Mouse (Mus musculus): ENCODE data around the gene Zfp661. TPM values are rescaled to one million over a fixed set of nuclear protein-coding genes. Genes with fewer than 3 reads are reported as not detected.

The Zfp661 gene
- polyA plus RNA-seq, 1 experiment from 2014 or later = 2.7 TPM

DNA sequence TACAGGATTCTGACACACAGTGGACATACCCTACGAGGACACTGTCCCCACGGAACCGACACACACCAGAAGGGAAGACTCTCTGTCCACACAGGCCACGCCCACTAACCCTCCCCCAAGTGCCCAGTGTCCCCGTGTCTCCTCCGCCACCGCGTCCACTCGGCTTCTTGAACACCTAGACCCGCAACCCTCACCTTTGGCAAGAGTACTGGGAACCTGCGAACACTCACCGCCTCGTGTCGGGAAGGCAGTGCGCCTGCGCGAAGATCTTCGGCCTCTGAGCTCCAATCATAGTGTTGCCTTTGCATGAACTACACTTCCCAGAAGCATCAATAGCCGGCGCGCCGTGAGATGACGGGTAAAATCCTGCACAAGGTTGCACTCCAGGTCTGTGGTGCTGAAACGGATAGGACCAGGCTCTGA, 2.4 kb downstream of the Zfp661 start:
- peak; percentile 89 for ATAC-seq
- Histone ChIP-seq H3K4me2 (ENCODE audit: low read depth, low read length) (peak overlapping the region; percentile 73), H3K36me3 (ENCODE audit: control insufficient read depth, insufficient read depth, low read length) (no peaks in the 10 kb centered on the region), H3K9me3 (ENCODE audit: control insufficient read depth, low read length) (no peaks in the 10 kb centered on the region), H3K27ac (ENCODE audit: low read length) (no peak overlapping the region), H3K4me1 (ENCODE audit: control insufficient read depth, insufficient read depth, low read length) (peaks cover 16% of the 10 kb centered on the region), H3K9ac (ENCODE audit: low read depth, low read length) (peak overlapping the region; percentile 78), H3K4me3 (ENCODE audit: low read length) (peak overlapping the region; percentile 71), H3K27me3 (replicated peaks; ENCODE audit: control insufficient read depth, insufficient read depth, low read length) (no peaks in the 10 kb centered on the region)
- 0% methylated on average over 24 of the region's 24 CpGs for WGBS

GRCm38 (mm10) chr2:127573322-127573721, 13.6 kb downstream of the Zfp661 start:
- 58% methylated on average over 1 of the region's 1 CpGs for WGBS
- Histone ChIP-seq H3K9me3 (ENCODE audit: control insufficient read depth, low read length) (no peaks in the 10 kb centered on the region), H3K27me3 (replicated peaks; ENCODE audit: control insufficient read depth, insufficient read depth, low read length) (no peaks in the 10 kb centered on the region), H3K36me3 (ENCODE audit: control insufficient read depth, insufficient read depth, low read length) (peaks cover 10% of the 10 kb centered on the region; the same call in 1 of the 2 replicates), H3K9ac (ENCODE audit: low read depth, low read length) (no peak overlapping the region), H3K4me2 (ENCODE audit: low read depth, low read length) (no peak overlapping the region), H3K27ac (ENCODE audit: low read length) (no peak overlapping the region), H3K4me3 (ENCODE audit: low read length) (no peak overlapping the region), H3K4me1 (ENCODE audit: control insufficient read depth, insufficient read depth, low read length) (no peaks in the 10 kb centered on the region)
- ATAC-seq = no peak

GRCm38 (mm10) chr2:127559070-127559966, 27.6 kb downstream of the Zfp661 start:
- Histone ChIP-seq H3K4me3 (ENCODE audit: low read length) (no peak overlapping the region), H3K9ac (ENCODE audit: low read depth, low read length) (0 out of 2 replicates have a peak overlapping the region, but pooled peaks have one; percentile 21)
- 20% methylated on average over 18 of the region's 18 CpGs for WGBS

GRCm38 (mm10) chr2:127551078-127551477, 35.8 kb downstream of the Zfp661 start:
- ATAC-seq = no peak
- no peaks in the 10 kb centered on the region for H3K9me3 ChIP-seq (ENCODE audit: control insufficient read depth, low read length)
- no peak overlapping the region for H3K4me3 ChIP-seq (ENCODE audit: low read length)
- H3K27ac ChIP-seq (ENCODE audit: low read length) = no peak overlapping the region
- 40% methylated on average over 5 of the region's 5 CpGs for WGBS
- H3K4me2 ChIP-seq (ENCODE audit: low read depth, low read length) = no peak overlapping the region
- no peaks in the 10 kb centered on the region for H3K27me3 ChIP-seq (replicated peaks; ENCODE audit: control insufficient read depth, insufficient read depth, low read length)
- no peaks in the 10 kb centered on the region for H3K4me1 ChIP-seq (ENCODE audit: control insufficient read depth, insufficient read depth, low read length)
- H3K9ac ChIP-seq (ENCODE audit: low read depth, low read length) = no peak overlapping the region
- H3K36me3 ChIP-seq (ENCODE audit: control insufficient read depth, insufficient read depth, low read length) = no peaks in the 10 kb centered on the region

More at GRCm38 (mm10) chr2:127559070-127559966, 27.6 kb downstream of the Zfp661 start:
- H3K4me2 ChIP-seq (ENCODE audit: low read depth, low read length) = 0 out of 2 replicates have a peak overlapping the region, but pooled peaks have one; percentile 24
- 0 out of 2 replicates have a peak, but pooled peaks cover under 1% of the 10 kb centered on the region for H3K27me3 ChIP-seq (replicated peaks; ENCODE audit: control insufficient read depth, insufficient read depth, low read length)
- peak; percentile 95 for ATAC-seq
- H3K36me3 ChIP-seq (ENCODE audit: control insufficient read depth, insufficient read depth, low read length) = no peaks in the 10 kb centered on the region
- no peaks in the 10 kb centered on the region for H3K4me1 ChIP-seq (ENCODE audit: control insufficient read depth, insufficient read depth, low read length)
- H3K27ac ChIP-seq (ENCODE audit: low read length) = no peak overlapping the region
- no peaks in the 10 kb centered on the region for H3K9me3 ChIP-seq (ENCODE audit: control insufficient read depth, low read length)

GRCm38 (mm10) chr2:127550446-127550845, 36.4 kb downstream of the Zfp661 start:
- Histone ChIP-seq H3K9ac (ENCODE audit: low read depth, low read length) (no peak overlapping the region), H3K27ac (ENCODE audit: low read length) (no peak overlapping the region), H3K36me3 (ENCODE audit: control insufficient read depth, insufficient read depth, low read length) (no peaks in the 10 kb centered on the region), H3K9me3 (ENCODE audit: control insufficient read depth, low read length) (no peaks in the 10 kb centered on the region), H3K4me1 (ENCODE audit: control insufficient read depth, insufficient read depth, low read length) (no peaks in the 10 kb centered on the region), H3K4me3 (ENCODE audit: low read length) (no peak overlapping the region), H3K27me3 (replicated peaks; ENCODE audit: control insufficient read depth, insufficient read depth, low read length) (no peaks in the 10 kb centered on the region), H3K4me2 (ENCODE audit: low read depth, low read length) (no peak overlapping the region)
- WGBS = 67% methylated on average over 1 of the region's 1 CpGs
- no peak for ATAC-seq

DNA sequence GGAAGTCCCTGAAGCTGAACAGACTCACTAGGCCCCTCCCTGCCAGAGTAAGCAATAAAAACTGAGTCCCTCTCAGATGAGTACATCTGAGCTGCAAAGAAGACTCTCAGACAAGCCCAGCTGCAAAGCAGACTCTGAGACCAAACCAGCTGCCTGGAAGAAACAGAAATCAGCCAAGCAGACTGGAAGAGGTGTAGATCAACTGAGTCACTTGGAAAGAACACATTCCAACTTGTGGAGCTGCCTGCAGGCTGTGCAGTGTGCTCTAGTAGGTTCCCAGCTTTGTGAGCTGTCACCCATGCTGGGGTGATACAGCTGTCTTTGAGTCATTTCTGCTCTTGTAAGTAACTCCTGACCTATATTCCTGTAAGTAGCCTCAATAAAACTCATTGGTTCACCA, 37.2 kb downstream of the Zfp661 start:
- Histone ChIP-seq H3K9ac (ENCODE audit: low read depth, low read length) (no peak overlapping the region), H3K4me2 (ENCODE audit: low read depth, low read length) (no peak overlapping the region), H3K27me3 (replicated peaks; ENCODE audit: control insufficient read depth, insufficient read depth, low read length) (no peaks in the 10 kb centered on the region), H3K27ac (ENCODE audit: low read length) (no peak overlapping the region), H3K4me1 (ENCODE audit: control insufficient read depth, insufficient read depth, low read length) (no peaks in the 10 kb centered on the region), H3K9me3 (ENCODE audit: control insufficient read depth, low read length) (no peaks in the 10 kb centered on the region), H3K36me3 (ENCODE audit: control insufficient read depth, insufficient read depth, low read length) (no peaks in the 10 kb centered on the region), H3K4me3 (ENCODE audit: low read length) (no peak overlapping the region)
- ATAC-seq = no peak

GRCm38 (mm10) chr2:127548342-127549074, 38.4 kb downstream of the Zfp661 start:
- no peak for ATAC-seq
- Histone ChIP-seq H3K4me3 (ENCODE audit: low read length) (no peak overlapping the region), H3K4me2 (ENCODE audit: low read depth, low read length) (no peak overlapping the region), H3K9me3 (ENCODE audit: control insufficient read depth, low read length) (no peaks in the 10 kb centered on the region), H3K36me3 (ENCODE audit: control insufficient read depth, insufficient read depth, low read length) (no peaks in the 10 kb centered on the region), H3K27me3 (replicated peaks; ENCODE audit: control insufficient read depth, insufficient read depth, low read length) (no peaks in the 10 kb centered on the region), H3K9ac (ENCODE audit: low read depth, low read length) (no peak overlapping the region), H3K4me1 (ENCODE audit: control insufficient read depth, insufficient read depth, low read length) (no peaks in the 10 kb centered on the region), H3K27ac (ENCODE audit: low read length) (no peak overlapping the region)
- 71% methylated on average over 5 of the region's 5 CpGs for WGBS

- peaks cover 33% of the 10 kb centered on the region for H3K27me3 ChIP-seq (replicated peaks; ENCODE audit: control insufficient read depth, insufficient read depth, low read length)
- 81% methylated on average over 2 of the region's 2 CpGs for WGBS
- no peak overlapping the region for H3K4me2 ChIP-seq (ENCODE audit: low read depth, low read length)
Observed at GRCm38 (mm10) chr2:127541697-127542096, 45.2 kb downstream of the Zfp661 start.

DNA sequence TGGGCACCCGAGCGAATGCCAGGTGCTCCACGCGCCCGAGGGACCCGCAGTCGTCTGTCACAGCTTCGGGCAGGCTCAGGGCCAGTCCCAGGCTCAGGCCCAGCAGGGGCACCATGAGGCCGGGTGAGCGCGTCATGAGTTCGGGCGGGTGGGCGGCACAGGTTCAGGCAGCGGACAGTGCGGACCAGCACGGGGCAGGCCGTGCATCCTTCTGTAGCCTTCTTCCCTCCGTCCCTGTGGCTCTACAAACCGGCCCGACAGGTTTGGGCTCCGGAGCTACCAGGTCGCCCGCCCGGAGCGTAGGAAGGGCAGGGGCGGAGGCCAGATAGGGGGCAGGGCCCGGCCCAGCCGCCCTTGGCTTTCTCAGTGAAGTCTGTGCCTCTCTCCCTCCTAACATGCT, 45.7 kb downstream of the Zfp661 start, which contains the start of gene Prom2:
Gene Prom2 (minus strand): TSS at position 283 of the 400 bp plus-strand sequence.
- Histone ChIP-seq H3K4me2 (ENCODE audit: low read depth, low read length) (peak within 1 kb of the TSS; percentile 56), H3K36me3 (ENCODE audit: control insufficient read depth, insufficient read depth, low read length) (no peaks in the 10 kb centered on the region), H3K27ac (ENCODE audit: low read length) (no peak within 1 kb of the TSS), H3K4me3 (ENCODE audit: low read length) (peak within 1 kb of the TSS; percentile 32), H3K27me3 (replicated peaks; ENCODE audit: control insufficient read depth, insufficient read depth, low read length) (peaks cover 33% of the 10 kb centered on the region), H3K9me3 (ENCODE audit: control insufficient read depth, low read length) (no peaks in the 10 kb centered on the region), H3K4me1 (ENCODE audit: control insufficient read depth, insufficient read depth, low read length) (peaks cover 11% of the 10 kb centered on the region), H3K9ac (ENCODE audit: low read depth, low read length) (peak within 1 kb of the TSS; percentile 40; the same call in 1 of the 2 replicates)
- ATAC-seq = peak; percentile 95
- WGBS = 2% methylated on average over 29 of the region's 29 CpGs

More at GRCm38 (mm10) chr2:127541697-127542096, 45.2 kb downstream of the Zfp661 start:
- H3K4me3 ChIP-seq (ENCODE audit: low read length) = no peak overlapping the region
- no peak overlapping the region for H3K9ac ChIP-seq (ENCODE audit: low read depth, low read length)
- peaks cover 11% of the 10 kb centered on the region for H3K4me1 ChIP-seq (ENCODE audit: control insufficient read depth, insufficient read depth, low read length)
- no peak for ATAC-seq
- H3K9me3 ChIP-seq (ENCODE audit: control insufficient read depth, low read length) = no peaks in the 10 kb centered on the region
- H3K36me3 ChIP-seq (ENCODE audit: control insufficient read depth, insufficient read depth, low read length) = no peaks in the 10 kb centered on the region
- H3K27ac ChIP-seq (ENCODE audit: low read length) = no peak overlapping the region
